Mouse (Mus musculus) cortical plate, adult 2 months (tissue): ENCODE measurements at regions not wholly inside any gene's neighbourhood (a gene's known extent, or its start where the extent isn't known, plus 50 kb on each side); places are given as distances from the start of the nearest gene placed in this dataset.

Source experiments
- CTCF ChIP-seq: fragments of 200-500 bp; IDR thresholded peaks from 2 replicates; pipeline ENCODE4 v1.5.1; 2011; ENCODE audit warnings: mild to moderate bottlenecking, control low read depth, low read length; ENCODE audit not compliant: insufficient read depth; ENCODE audit errors: extremely low read depth
- POLR2A ChIP-seq: fragments of 200-500 bp; IDR thresholded peaks from 2 replicates; pipeline ENCODE4 v1.6.1; 2011; ENCODE audit warnings: mild to moderate bottlenecking, low read length, control low read depth; ENCODE audit not compliant: insufficient read depth; ENCODE audit errors: extremely low read depth

DNA sequence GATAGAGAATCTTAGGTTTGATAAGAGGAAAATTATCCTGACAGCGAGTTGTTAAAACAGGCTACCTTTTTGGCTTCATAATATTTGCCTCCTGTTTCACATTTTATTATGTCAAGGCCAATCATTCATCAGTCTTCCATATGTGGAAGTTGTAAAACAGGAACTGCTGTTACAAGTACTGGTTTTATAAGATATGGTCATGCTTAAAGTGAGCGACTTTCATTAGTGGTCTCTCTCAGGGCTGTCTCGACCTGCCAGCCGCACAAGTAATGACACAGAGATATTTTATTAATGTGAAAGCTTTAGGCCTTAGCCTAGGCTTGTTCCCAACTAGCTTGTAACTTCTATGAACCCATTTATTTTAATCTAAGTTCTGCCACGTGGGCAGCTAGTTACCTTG lies 346.3 kb upstream of the Nudt12 start:
- TF ChIP-seq POLR2A (no peak), CTCF (no peak)
